Mouse (Mus musculus): ENCODE data around the gene Rtn1.

DNA sequence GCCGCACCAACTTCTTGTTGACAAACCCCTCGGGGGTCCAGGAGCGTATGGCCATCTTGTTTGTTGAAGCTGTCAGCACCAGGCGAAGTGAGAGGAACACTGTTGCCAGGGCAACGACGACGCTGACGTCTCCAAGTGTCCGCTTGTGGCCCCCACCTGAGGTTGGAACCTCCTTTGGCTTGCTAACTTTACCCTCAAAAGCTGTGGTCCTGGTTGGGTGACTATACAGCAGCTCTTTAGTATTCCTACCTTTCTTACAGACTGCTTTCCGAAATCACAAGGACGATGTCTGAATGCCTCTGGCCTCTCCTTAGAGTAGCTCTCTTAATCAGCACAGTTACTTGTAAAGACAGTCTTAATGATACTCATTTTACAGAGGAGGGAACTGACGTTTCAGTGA, 223.9 kb downstream of the Rtn1 start, which contains the start of gene Ccdc175:
- TF ChIP-seq CTCF (conservative IDR thresholded peaks at IDR 0.05; ENCODE audit: low read length): no peak
- no peak for TF ChIP-seq POU5F1 (IDR thresholded peaks at IDR 0.05; ENCODE audit: borderline replicate concordance, low read length)
- no peak for TF ChIP-seq NANOG (IDR thresholded peaks at IDR 0.05; ENCODE audit: borderline replicate concordance, low read length)

All from E14TG2a.4 (cell line).